Mouse (Mus musculus) forebrain, embryonic 16.5 days (tissue): ENCODE measurements at regions not wholly inside any gene's neighbourhood (a gene's known extent, or its start where the extent isn't known, plus 50 kb on each side); places are given as distances from the start of the nearest gene placed in this dataset.

Experiments used
- ATAC-seq: fragments of 200-750 bp; cut with Nextera tagmentation; 2 replicates; pipeline ENCODE4 v1.8.0; 2017; ENCODE audit warnings: mild to moderate bottlenecking, moderate library complexity
- H3K27ac ChIP-seq: fragments of 300-500 bp; sonication (generic); 2 replicates; pipeline ENCODE4 v1.5.1; 2014; ENCODE audit warnings: low read length, control low read depth
- H3K27me3 ChIP-seq: fragments of 300-500 bp; sonication (generic); replicated peaks from 2 replicates; pipeline ENCODE4 v1.6.1; 2014; ENCODE audit warnings: low read length; ENCODE audit not compliant: control insufficient read depth, insufficient read depth
- H3K36me3 ChIP-seq: fragments of 300-500 bp; sonication (generic); 2 replicates; pipeline ENCODE4 v1.6.1; 2014; ENCODE audit not compliant: control insufficient read depth, insufficient read depth
- H3K4me1 ChIP-seq: fragments of 300-500 bp; sonication (generic); replicated peaks from 2 replicates; pipeline ENCODE4 v1.6.1; 2014; ENCODE audit warnings: low read length; ENCODE audit not compliant: control insufficient read depth, insufficient read depth
- H3K4me2 ChIP-seq: fragments of 300-500 bp; sonication (generic); 2 replicates; pipeline ENCODE4 v1.6.1; 2014; ENCODE audit warnings: mild to moderate bottlenecking, low read length, control low read depth
- H3K4me3 ChIP-seq: fragments of 300-500 bp; sonication (generic); replicated peaks from 2 replicates; pipeline ENCODE4 v1.5.1; 2014; ENCODE audit warnings: mild to moderate bottlenecking, low read length, control low read depth
- H3K9ac ChIP-seq: fragments of 300-500 bp; sonication (generic); replicated peaks from 2 replicates; pipeline ENCODE4 v1.6.1; 2014; ENCODE audit warnings: low read depth, low read length, control low read depth
- H3K9me3 ChIP-seq: fragments of 300-500 bp; sonication (generic); 2 replicates; pipeline ENCODE4 v1.6.1; 2016; ENCODE audit warnings: low read length; ENCODE audit not compliant: control insufficient read depth
- WGBS: fragments of 180-500 bp; shearing (Covaris S2); extraction: QIAGEN DNeasy Blood & Tissue Kit; methylation state at CpG from one replicate; pipeline ENCODE4 v1.1.7; 2014; 5-methylcytosine and 5-hydroxymethylcytosine counted together

DNA sequence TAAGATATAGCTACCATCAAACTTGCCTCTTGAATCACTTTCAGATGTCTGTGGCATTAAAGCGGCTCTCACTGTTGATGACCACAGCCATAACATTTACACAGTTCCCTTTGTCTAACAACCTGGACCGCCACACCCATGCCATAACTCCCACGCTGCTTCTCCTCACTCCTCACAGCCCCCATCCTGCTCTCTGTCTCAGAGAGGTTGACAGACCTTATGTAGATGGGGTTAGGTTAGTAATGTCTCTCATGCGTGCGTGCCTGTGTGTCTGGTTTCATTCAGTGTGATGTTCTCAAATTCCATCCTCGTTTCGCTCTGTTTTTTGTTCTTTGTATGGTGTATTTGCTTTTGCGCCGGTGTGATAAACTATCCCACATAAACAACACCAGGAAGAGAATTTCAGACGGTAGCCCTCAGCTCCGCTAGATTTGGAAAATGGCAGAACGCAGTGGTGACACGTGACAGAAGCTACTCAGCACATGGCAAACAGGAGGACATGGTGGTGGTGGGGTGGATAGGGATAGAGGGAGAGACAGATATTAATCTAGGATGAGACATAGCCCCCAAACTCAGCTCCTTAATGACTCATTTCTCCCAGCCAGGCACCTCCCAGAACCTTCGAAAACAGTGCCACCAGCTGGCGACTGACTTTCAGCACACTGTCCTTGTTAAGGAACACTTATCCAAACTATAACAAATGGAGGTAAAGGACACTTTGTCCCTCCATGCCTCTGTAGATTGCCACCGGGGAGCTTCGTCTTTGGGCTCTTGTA is 314.9 kb downstream of the Gm49356 start:
- 78% methylated on average over 17 of the region's 17 CpGs for WGBS
- Histone ChIP-seq H3K9me3 (no peaks in the 10 kb centered on the region), H3K9ac (no peak overlapping the region), H3K27ac (no peak overlapping the region), H3K36me3 (no peaks in the 10 kb centered on the region), H3K4me3 (no peak overlapping the region), H3K4me2 (no peak overlapping the region), H3K4me1 (no peaks in the 10 kb centered on the region), H3K27me3 (no peaks in the 10 kb centered on the region)
- ATAC-seq = no peak

DNA sequence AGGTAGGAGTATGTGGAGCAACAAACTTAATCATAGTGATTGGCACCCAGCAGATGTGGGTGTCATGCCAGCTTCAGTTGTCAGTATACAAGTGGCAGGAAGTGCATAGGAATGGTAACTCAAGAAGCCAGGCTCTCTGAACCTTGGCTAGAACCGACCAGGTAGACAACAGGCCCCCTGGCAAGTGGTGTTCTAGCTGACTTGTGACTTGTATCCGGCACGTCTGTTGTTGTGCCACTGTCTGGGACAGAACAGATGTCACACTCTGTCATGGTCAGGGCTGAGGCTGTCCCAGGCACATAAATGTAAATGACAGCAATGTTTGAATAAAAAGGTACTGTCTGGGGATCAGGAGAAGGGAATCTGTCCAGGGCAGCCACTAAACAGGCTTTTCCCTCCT is 316.0 kb downstream of the Gm49356 start:
- H3K9ac ChIP-seq = no peak overlapping the region
- no peak overlapping the region for H3K4me3 ChIP-seq
- H3K27me3 ChIP-seq = no peaks in the 10 kb centered on the region
- no peak for ATAC-seq
- no peak overlapping the region for H3K27ac ChIP-seq
- no peak overlapping the region for H3K4me2 ChIP-seq
- no peaks in the 10 kb centered on the region for H3K9me3 ChIP-seq
- H3K36me3 ChIP-seq = no peaks in the 10 kb centered on the region
- 81% methylated on average over 3 of the region's 3 CpGs for WGBS
- no peaks in the 10 kb centered on the region for H3K4me1 ChIP-seq

DNA sequence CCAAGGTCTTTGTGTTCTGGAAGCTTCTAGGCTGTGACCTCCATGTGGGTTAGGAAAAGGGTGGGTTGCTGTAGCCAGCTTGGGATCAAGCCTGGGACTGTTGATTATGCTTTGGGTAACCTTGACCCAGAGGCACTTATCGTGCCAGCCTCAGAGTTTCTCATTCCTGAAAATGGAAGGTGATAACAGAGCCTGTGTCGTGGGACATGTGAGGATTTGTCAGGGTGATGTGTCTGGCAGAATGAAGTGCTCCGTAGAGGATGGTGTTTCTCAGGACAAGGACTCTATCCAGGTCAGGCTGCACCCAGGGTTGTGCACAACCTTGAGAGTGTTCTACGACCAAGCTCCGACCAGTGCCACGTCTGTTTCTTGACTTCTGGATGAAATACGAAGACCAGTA is 316.4 kb downstream of the Gm49356 start:
- ATAC-seq = no peak
- Histone ChIP-seq H3K4me2 (no peak overlapping the region), H3K9me3 (no peaks in the 10 kb centered on the region), H3K4me1 (no peaks in the 10 kb centered on the region), H3K36me3 (no peaks in the 10 kb centered on the region), H3K9ac (no peak overlapping the region), H3K4me3 (no peak overlapping the region), H3K27me3 (no peaks in the 10 kb centered on the region), H3K27ac (no peak overlapping the region)
- 89% methylated on average over 7 of the region's 7 CpGs for WGBS

DNA sequence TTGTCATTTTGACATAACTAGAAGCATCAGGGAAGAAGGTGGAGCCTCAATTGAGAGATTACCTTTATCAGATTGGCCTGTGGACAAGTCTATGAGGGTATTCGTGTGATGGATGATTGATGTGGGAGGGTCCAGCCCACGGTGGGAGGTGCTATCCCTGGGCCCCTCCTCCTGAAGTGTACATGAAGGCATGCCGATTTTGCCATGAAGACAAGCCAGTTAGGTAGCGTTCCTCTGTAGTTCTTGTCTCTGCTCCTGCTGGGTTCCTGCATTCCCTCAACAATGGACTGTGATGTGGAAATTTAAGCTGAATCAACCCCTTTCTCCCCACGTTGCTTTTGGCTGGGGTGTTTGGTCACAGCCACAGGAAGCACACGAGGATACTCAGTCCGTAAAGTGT is 317.5 kb downstream of the Gm49356 start:
- 70% methylated on average over 7 of the region's 7 CpGs for WGBS
- no peak overlapping the region for H3K9ac ChIP-seq

DNA sequence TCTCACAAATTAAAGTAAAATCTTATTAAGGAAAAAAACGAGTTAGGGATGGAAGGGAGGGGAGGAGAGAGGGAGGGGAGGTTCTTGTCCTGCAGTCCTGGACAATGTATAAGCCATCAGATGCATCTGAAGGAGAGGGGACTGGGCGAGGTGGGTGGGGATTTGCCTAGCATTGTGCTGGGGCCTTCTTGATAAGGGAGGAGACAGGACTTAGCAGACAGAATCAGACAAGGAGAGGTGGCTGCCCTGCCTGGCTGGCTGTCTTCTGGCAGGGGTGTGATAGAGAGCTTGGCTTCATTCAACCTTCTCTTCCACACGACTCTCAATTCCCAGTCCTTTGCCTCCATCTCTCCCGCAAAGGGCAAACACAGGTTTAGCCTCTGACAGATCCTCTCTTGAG is 318.9 kb downstream of the Gm49356 start:
- H3K9ac ChIP-seq = no peak overlapping the region
- no peaks in the 10 kb centered on the region for H3K36me3 ChIP-seq
- H3K27ac ChIP-seq = no peak overlapping the region
- H3K4me1 ChIP-seq = no peaks in the 10 kb centered on the region
- ATAC-seq = no peak
- H3K27me3 ChIP-seq = no peaks in the 10 kb centered on the region
- no peak overlapping the region for H3K4me2 ChIP-seq
- no peak overlapping the region for H3K4me3 ChIP-seq
- 74% methylated on average over 4 of the region's 4 CpGs for WGBS
- H3K9me3 ChIP-seq = no peaks in the 10 kb centered on the region

More for the DNA sequence above, 317.5 kb downstream of the Gm49356 start:
- no peak overlapping the region for H3K27ac ChIP-seq
- no peak overlapping the region for H3K4me3 ChIP-seq
- no peak overlapping the region for H3K4me2 ChIP-seq
- H3K9me3 ChIP-seq = no peaks in the 10 kb centered on the region
- no peaks in the 10 kb centered on the region for H3K4me1 ChIP-seq
- no peak for ATAC-seq
- no peaks in the 10 kb centered on the region for H3K36me3 ChIP-seq
- H3K27me3 ChIP-seq = no peaks in the 10 kb centered on the region

DNA sequence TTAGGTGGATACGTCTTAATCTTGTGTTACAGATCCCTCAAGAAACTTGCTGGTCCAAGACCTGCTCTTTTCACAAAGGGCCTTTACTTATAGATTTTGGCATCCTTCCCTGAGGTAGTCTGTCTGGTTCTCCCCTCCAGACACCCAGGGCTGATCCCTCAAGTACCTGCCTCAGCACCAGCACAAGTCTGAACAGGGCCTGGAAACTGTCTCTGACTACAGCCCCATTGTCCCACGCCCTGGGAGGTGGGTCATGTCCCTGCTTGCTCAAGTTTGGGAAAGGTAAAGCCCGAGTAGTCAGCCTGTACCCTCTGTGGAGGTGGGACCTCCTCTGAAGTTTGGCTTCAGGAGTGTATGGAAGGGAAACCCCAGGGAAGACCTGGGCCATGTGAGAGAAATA is 323.3 kb downstream of the Gm49356 start:
- Histone ChIP-seq H3K9me3 (no peaks in the 10 kb centered on the region), H3K36me3 (no peaks in the 10 kb centered on the region), H3K9ac (no peak overlapping the region), H3K27ac (no peak overlapping the region), H3K4me2 (no peak overlapping the region), H3K4me3 (no peak overlapping the region), H3K4me1 (no peaks in the 10 kb centered on the region), H3K27me3 (no peaks in the 10 kb centered on the region)
- 80% methylated on average over 3 of the region's 3 CpGs for WGBS
- ATAC-seq = no peak

DNA sequence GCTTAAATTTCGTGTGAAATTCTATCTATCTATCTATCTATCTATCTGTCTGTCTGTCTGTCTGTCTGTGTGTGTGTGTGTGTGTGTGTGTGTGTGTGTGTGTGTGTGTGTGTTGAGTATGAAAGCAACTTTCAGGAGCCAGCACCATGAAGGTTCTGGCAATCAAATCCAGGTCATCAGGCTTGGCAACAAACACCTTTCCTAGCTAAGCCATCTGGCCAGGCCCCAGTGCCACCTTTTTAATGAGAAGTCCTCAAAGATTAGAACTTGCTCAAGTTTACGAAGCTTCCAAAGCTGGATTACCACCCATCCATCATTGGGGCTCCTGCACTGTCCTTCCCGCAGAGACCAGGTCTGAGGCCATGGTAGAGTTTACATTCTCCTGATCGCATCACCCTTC is 325.0 kb downstream of the Gm49356 start:
- Histone ChIP-seq H3K9ac (no peak overlapping the region), H3K36me3 (no peaks in the 10 kb centered on the region), H3K4me2 (no peak overlapping the region), H3K4me1 (no peaks in the 10 kb centered on the region), H3K27ac (no peak overlapping the region), H3K9me3 (no peaks in the 10 kb centered on the region), H3K4me3 (no peak overlapping the region), H3K27me3 (no peaks in the 10 kb centered on the region)
- ATAC-seq = no peak
- 89% methylated on average over 4 of the region's 4 CpGs for WGBS

DNA sequence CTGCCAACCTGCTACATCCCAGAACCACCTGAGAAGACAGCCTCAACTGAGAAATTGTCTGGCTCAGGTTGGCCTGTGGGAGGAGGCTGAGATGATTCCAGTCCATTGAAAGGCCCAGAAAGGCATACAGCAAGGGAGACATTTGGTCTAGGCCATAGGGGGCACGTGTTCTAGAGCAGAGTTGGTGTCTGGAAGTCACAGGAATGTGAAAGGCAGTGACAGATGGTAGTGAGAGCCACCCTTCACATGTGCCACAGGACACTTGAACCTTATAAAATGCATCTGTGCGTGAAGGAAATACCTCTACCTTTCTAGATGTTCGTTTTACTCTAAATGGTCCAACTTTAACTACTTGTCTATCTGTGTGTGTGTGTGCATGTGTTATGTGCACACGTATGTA is 326.1 kb downstream of the Gm49356 start:
- WGBS = 75% methylated on average over 4 of the region's 4 CpGs
- Histone ChIP-seq H3K36me3 (no peaks in the 10 kb centered on the region), H3K4me3 (no peak overlapping the region), H3K27me3 (no peaks in the 10 kb centered on the region), H3K27ac (no peak overlapping the region), H3K9ac (no peak overlapping the region), H3K9me3 (no peaks in the 10 kb centered on the region), H3K4me2 (no peak overlapping the region), H3K4me1 (no peaks in the 10 kb centered on the region)
- ATAC-seq = no peak

DNA sequence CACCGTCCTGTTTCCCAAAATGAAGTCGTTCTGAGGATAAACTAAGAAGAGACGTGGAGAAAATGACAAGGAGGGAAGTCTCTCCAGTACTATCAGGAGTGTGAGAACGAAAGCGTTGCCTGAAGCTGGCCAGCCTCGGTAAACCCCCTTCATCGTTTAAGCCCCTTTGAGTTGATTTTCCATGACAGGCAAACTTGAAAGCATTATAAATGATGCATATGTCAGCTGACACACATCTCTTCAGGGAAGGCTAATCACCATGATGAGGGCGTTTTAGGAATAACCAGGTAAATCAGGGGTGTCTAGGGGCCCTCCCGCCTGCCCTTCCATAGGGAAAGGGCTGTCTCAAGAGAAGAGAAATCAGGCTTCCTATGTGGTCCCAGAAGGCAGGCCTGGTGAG is 328.4 kb downstream of the Gm49356 start:
- no peak overlapping the region for H3K4me3 ChIP-seq
- no peak overlapping the region for H3K27ac ChIP-seq
- no peak overlapping the region for H3K4me2 ChIP-seq
- ATAC-seq = no peak
- H3K36me3 ChIP-seq = no peaks in the 10 kb centered on the region
- H3K9ac ChIP-seq = no peak overlapping the region
- H3K4me1 ChIP-seq = no peaks in the 10 kb centered on the region
- H3K9me3 ChIP-seq = no peaks in the 10 kb centered on the region
- WGBS = 85% methylated on average over 9 of the region's 9 CpGs
- H3K27me3 ChIP-seq = no peaks in the 10 kb centered on the region

DNA sequence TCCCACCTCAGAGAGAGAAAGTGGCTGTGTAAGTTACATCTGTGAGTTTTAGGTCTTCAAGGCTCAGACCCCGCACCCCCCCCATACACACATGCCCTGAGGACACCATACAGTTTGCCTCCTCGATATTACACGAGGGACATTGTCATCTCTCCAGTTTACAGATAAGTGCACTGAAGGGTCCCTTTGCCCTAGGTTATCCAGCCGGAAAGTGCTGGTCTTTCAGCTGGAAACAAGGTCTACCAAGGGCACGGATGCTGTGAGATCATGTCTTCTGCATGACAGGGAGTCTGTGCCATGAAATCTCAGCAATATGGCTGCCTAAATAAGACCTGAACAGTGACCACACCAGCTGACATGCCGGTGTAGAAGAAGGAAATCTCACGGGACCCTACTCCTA is 329.8 kb downstream of the Gm49356 start:
- WGBS = 86% methylated on average over 7 of the region's 7 CpGs
- Histone ChIP-seq H3K4me2 (no peak overlapping the region), H3K36me3 (no peaks in the 10 kb centered on the region), H3K27me3 (no peaks in the 10 kb centered on the region), H3K9me3 (no peaks in the 10 kb centered on the region), H3K4me3 (no peak overlapping the region), H3K4me1 (no peaks in the 10 kb centered on the region), H3K27ac (no peak overlapping the region), H3K9ac (no peak overlapping the region)
- no peak for ATAC-seq
